Mouse (Mus musculus): ENCODE results near the gene Foxn3. TPM values are rescaled to one million over a fixed set of nuclear protein-coding genes. Genes with fewer than 3 reads are reported as not detected.
A peak's percentile ranks its signal among the peaks of the same experiment; 100 is the strongest.

Gene Foxn3
- total and polyA plus RNA-seq, 2 experiments: 21.1 to 27.3 TPM

- no peak for TF ChIP-seq CTCF (IDR thresholded peaks at IDR 0.05; ENCODE audit: low read depth, low read length)
- TF ChIP-seq POLR2A (IDR thresholded peaks at IDR 0.05; ENCODE audit: extremely low read depth, insufficient read depth, low read length): no peak
- 70% methylated on average over 7 of the region's 7 CpGs for WGBS
These were observed 19.8 kb downstream of the Foxn3 start for GRCm38 (mm10) chr12:99543421-99544195.

GRCm38 (mm10) chr12:99540201-99540600, 23.2 kb downstream of the Foxn3 start:
- H3K27ac ChIP-seq (replicated peaks; ENCODE audit: insufficient read depth, low read depth, low read length): no peak overlapping the region
- H3K36me3 ChIP-seq (ENCODE audit: control insufficient read depth, insufficient read depth, low read length): no peaks in the 10 kb centered on the region
- H3K4me1 ChIP-seq (ENCODE audit: control insufficient read depth, insufficient read depth, low read length): peaks cover 17% of the 10 kb centered on the region
- WGBS: 95% methylated on average over 4 of the region's 4 CpGs
- no peak for DNase-seq (ENCODE audit: extremely low read depth, low read depth, low spot score)
- H3K27me3 ChIP-seq (ENCODE audit: control insufficient read depth, insufficient read depth, low read length): no peaks in the 10 kb centered on the region
- TF ChIP-seq CTCF (IDR thresholded peaks at IDR 0.05; ENCODE audit: low read depth, low read length) (no peak), POLR2A (IDR thresholded peaks at IDR 0.05; ENCODE audit: extremely low read depth, insufficient read depth, low read length) (no peak)
- H3K9ac ChIP-seq (ENCODE audit: low read depth, low read length): no peak overlapping the region
- H3K4me3 ChIP-seq (ENCODE audit: insufficient read depth, low read depth, low read length): no peak overlapping the region
- peaks cover 2% of the 10 kb centered on the region; the same call in 1 of the 2 replicates for H3K79me2 ChIP-seq (ENCODE audit: control insufficient read depth, insufficient read depth, low read length)

More at GRCm38 (mm10) chr12:99543421-99544195, 19.8 kb downstream of the Foxn3 start:
- peaks cover 5% of the 10 kb centered on the region; the same call in 1 of the 2 replicates for H3K79me2 ChIP-seq (ENCODE audit: control insufficient read depth, insufficient read depth, low read length)
- no peaks in the 10 kb centered on the region for H3K27me3 ChIP-seq (ENCODE audit: control insufficient read depth, insufficient read depth, low read length)
- peaks cover 9% of the 10 kb centered on the region for H3K4me1 ChIP-seq (ENCODE audit: control insufficient read depth, insufficient read depth, low read length)
- peak; percentile 55 for DNase-seq (ENCODE audit: extremely low read depth, low read depth, low spot score)
- no peak overlapping the region for H3K4me3 ChIP-seq (ENCODE audit: insufficient read depth, low read depth, low read length)
- H3K27ac ChIP-seq (replicated peaks; ENCODE audit: insufficient read depth, low read depth, low read length): 0 out of 2 replicates have a peak overlapping the region, but pooled peaks have one; percentile 21
- no peak overlapping the region for H3K9ac ChIP-seq (ENCODE audit: low read depth, low read length)
- no peaks in the 10 kb centered on the region for H3K36me3 ChIP-seq (ENCODE audit: control insufficient read depth, insufficient read depth, low read length)

- peak; percentile 48 for DNase-seq (ENCODE audit: extremely low read depth, low read depth, low spot score)
- Histone ChIP-seq H3K27me3 (ENCODE audit: control insufficient read depth, insufficient read depth, low read length) (no peaks in the 10 kb centered on the region), H3K4me1 (ENCODE audit: control insufficient read depth, insufficient read depth, low read length) (peaks cover 8% of the 10 kb centered on the region), H3K27ac (replicated peaks; ENCODE audit: insufficient read depth, low read depth, low read length) (0 out of 2 replicates have a peak overlapping the region, but pooled peaks have one; percentile 34), H3K79me2 (ENCODE audit: control insufficient read depth, insufficient read depth, low read length) (peaks cover 6% of the 10 kb centered on the region; the same call in 1 of the 2 replicates), H3K4me3 (ENCODE audit: insufficient read depth, low read depth, low read length) (no peak overlapping the region), H3K36me3 (ENCODE audit: control insufficient read depth, insufficient read depth, low read length) (no peaks in the 10 kb centered on the region), H3K9ac (ENCODE audit: low read depth, low read length) (no peak overlapping the region)
- no peak for TF ChIP-seq CTCF (IDR thresholded peaks at IDR 0.05; ENCODE audit: low read depth, low read length)
- TF ChIP-seq POLR2A (IDR thresholded peaks at IDR 0.05; ENCODE audit: extremely low read depth, insufficient read depth, low read length): no peak
- 83% methylated on average over 6 of the region's 6 CpGs for WGBS
These were observed 26.1 kb downstream of the Foxn3 start for GRCm38 (mm10) chr12:99537316-99537715.

GRCm38 (mm10) chr12:99536426-99536825, 27.0 kb downstream of the Foxn3 start:
- H3K9ac ChIP-seq (ENCODE audit: low read depth, low read length): no peak overlapping the region
- peaks cover 6% of the 10 kb centered on the region; the same call in 1 of the 2 replicates for H3K79me2 ChIP-seq (ENCODE audit: control insufficient read depth, insufficient read depth, low read length)
- H3K27me3 ChIP-seq (ENCODE audit: control insufficient read depth, insufficient read depth, low read length): no peaks in the 10 kb centered on the region
- peak; percentile 81 for DNase-seq (ENCODE audit: extremely low read depth, low read depth, low spot score)
- peak overlapping the region; percentile 86 for H3K27ac ChIP-seq (replicated peaks; ENCODE audit: insufficient read depth, low read depth, low read length)
- H3K36me3 ChIP-seq (ENCODE audit: control insufficient read depth, insufficient read depth, low read length): no peaks in the 10 kb centered on the region
- 57% methylated on average over 5 of the region's 5 CpGs for WGBS
- TF ChIP-seq CTCF (IDR thresholded peaks at IDR 0.05; ENCODE audit: low read depth, low read length): no peak
- TF ChIP-seq POLR2A (IDR thresholded peaks at IDR 0.05; ENCODE audit: extremely low read depth, insufficient read depth, low read length): no peak
- no peak overlapping the region for H3K4me3 ChIP-seq (ENCODE audit: insufficient read depth, low read depth, low read length)
- peaks cover 8% of the 10 kb centered on the region for H3K4me1 ChIP-seq (ENCODE audit: control insufficient read depth, insufficient read depth, low read length)

- Histone ChIP-seq H3K79me2 (ENCODE audit: control insufficient read depth, insufficient read depth, low read length) (peaks cover 21% of the 10 kb centered on the region; the same call in 1 of the 2 replicates), H3K9ac (ENCODE audit: low read depth, low read length) (no peak overlapping the region), H3K4me1 (ENCODE audit: control insufficient read depth, insufficient read depth, low read length) (peaks cover 12% of the 10 kb centered on the region), H3K36me3 (ENCODE audit: control insufficient read depth, insufficient read depth, low read length) (no peaks in the 10 kb centered on the region), H3K4me3 (ENCODE audit: insufficient read depth, low read depth, low read length) (no peak overlapping the region), H3K27ac (replicated peaks; ENCODE audit: insufficient read depth, low read depth, low read length) (no peak overlapping the region), H3K27me3 (ENCODE audit: control insufficient read depth, insufficient read depth, low read length) (no peaks in the 10 kb centered on the region)
- TF ChIP-seq CTCF (IDR thresholded peaks at IDR 0.05; ENCODE audit: low read depth, low read length) (no peak), POLR2A (IDR thresholded peaks at IDR 0.05; ENCODE audit: extremely low read depth, insufficient read depth, low read length) (no peak)
- 96% methylated on average over 7 of the region's 7 CpGs for WGBS
- no peak for DNase-seq (ENCODE audit: extremely low read depth, low read depth, low spot score)
These were observed 31.0 kb downstream of the Foxn3 start for GRCm38 (mm10) chr12:99532342-99532741.

All from liver, adult 2 months (tissue).